Mouse (Mus musculus) E14TG2a.4 (cell line): Measurements from ENCODE around the gene Tbc1d21.

Source experiments
- CTCF ChIP-seq: conservative IDR thresholded peaks from 2 replicates; pipeline ENCODE4 v1.5.1; 2014; ENCODE audit warnings: low read length
- NANOG ChIP-seq: IDR thresholded peaks from 2 replicates; pipeline ENCODE4 v1.6.1; 2014; ENCODE audit warnings: borderline replicate concordance, low read length, mixed read lengths
- POU5F1 ChIP-seq: IDR thresholded peaks from 2 replicates; pipeline ENCODE4 v1.6.1; 2014; ENCODE audit warnings: low read length, borderline replicate concordance

DNA sequence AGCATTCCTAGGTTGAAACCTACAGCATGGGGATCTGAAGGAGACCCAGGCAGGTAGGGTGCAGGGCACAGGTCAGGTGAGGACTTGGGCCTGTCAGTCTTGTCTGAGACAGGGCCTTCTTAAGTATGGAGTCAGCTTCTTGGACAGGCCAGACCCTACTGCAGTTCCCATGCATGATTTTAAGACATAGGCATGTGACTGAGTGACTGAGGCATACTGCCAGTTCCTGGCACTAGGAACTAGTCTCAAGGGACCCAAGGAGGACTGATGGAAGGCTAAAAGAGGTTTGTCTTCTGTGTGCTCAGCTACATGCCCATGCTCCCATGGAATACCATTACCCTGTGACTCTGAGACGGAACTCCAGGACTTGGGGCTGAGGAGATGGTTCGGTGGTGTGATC, 54.4 kb downstream of the Tbc1d21 start:
- TF ChIP-seq CTCF (no peak), NANOG (no peak), POU5F1 (no peak)
